Mouse (Mus musculus) erythroblast, embryonic 14.5 days (primary cell): ENCODE results near the gene Ikzf3.

Experiments
- GATA1 ChIP-seq: IDR thresholded peaks from 2 replicates; pipeline ENCODE4 v1.6.1; 2012; ENCODE audit warnings: low read length, inconsistent platforms, mixed read lengths
- TAL1 ChIP-seq: IDR thresholded peaks from 3 replicates; pipeline ENCODE4 v1.6.1; 2012; ENCODE audit warnings: low read length, inconsistent platforms, mixed read lengths

DNA sequence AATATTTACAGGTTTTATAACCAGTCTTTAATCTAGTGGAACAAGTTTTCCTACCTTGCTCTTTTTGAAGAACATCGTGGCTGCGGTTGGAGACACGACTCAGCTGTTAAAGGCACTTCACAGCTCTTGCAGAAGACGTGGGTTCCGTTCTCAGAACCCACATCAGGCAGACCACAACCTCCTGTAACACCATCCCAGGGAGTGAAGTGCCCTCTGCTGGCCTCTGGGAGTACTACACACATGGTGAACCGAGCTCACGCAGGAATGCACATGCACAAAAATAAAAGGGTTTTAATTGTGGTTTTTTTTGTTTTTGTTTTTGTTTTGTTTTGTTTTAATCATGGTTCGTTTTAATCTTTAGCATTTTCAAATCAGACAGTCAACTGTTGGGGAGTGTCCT, 22.5 kb upstream of the Ikzf3 start:
- no peak for TF ChIP-seq GATA1
- no peak for TF ChIP-seq TAL1
